Mouse (Mus musculus) ES-E14 (cell line): ENCODE results near the gene Sgca.

Experiments
- MAFK ChIP-seq: IDR thresholded peaks from 2 replicates; pipeline ENCODE4 v1.6.1; 2014; ENCODE audit warnings: mild to moderate bottlenecking, low read depth, low read length, inconsistent platforms; ENCODE audit not compliant: insufficient read depth
- ZC3H11A ChIP-seq: IDR thresholded peaks from 2 replicates; pipeline ENCODE4 v1.6.1; 2012; ENCODE audit warnings: low read depth, mild to moderate bottlenecking, inconsistent platforms, low read length, borderline replicate concordance

GRCm38 (mm10) chr11:94915675-94916403 lies 60.3 kb downstream of the Sgca start:
- TF ChIP-seq ZC3H11A = no peak
- TF ChIP-seq MAFK = no peak
